Mouse (Mus musculus): ENCODE results near the gene Cib3. TPM values are rescaled to one million over a fixed set of nuclear protein-coding genes. Genes with fewer than 3 reads are reported as not detected.

Cib3 gene
- polyA plus RNA-seq, 1 experiment from 2014 or later, result not detected

DNA sequence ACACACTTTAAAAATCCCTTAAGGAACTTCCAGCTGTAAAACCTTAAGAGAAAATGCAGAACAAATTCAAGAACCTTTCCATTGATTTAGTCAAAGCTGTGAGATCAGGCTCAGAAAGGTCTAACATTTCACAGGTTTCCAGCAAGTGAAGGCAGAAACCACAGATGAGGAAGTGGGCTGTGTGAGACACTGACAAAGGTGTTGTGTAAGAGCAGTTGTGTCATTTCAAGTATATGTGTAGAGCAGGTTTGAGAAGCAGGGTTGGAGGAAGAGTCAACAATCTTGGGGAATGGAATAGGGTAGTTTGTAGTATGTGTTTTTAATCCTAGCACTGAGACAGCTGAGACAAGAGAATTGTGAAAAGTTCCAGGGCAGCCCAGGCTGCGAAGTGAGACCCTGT lies 3.2 kb upstream of the Cib3 start:
- Histone ChIP-seq H3K9ac (ENCODE audit: low read length) (no peak overlapping the region), H3K4me2 (ENCODE audit: low read depth, low read length) (no peak overlapping the region), H3K9me3 (replicated peaks; ENCODE audit: control insufficient read depth, low read length) (no peaks in the 10 kb centered on the region), H3K36me3 (ENCODE audit: control insufficient read depth, insufficient read depth, low read length) (no peaks in the 10 kb centered on the region), H3K4me3 (replicated peaks; ENCODE audit: low read length) (no peak overlapping the region), H3K27ac (ENCODE audit: low read length) (no peak overlapping the region), H3K27me3 (ENCODE audit: control insufficient read depth, insufficient read depth, low read length) (no peaks in the 10 kb centered on the region; the same call in 1 of the 2 replicates), H3K4me1 (ENCODE audit: control insufficient read depth, insufficient read depth, low read length) (peaks cover 8% of the 10 kb centered on the region)
- WGBS, result 33% methylated on average over 1 of the region's 1 CpGs
- ATAC-seq (ENCODE audit: insufficient read depth, low FRiP score), result no peak

DNA sequence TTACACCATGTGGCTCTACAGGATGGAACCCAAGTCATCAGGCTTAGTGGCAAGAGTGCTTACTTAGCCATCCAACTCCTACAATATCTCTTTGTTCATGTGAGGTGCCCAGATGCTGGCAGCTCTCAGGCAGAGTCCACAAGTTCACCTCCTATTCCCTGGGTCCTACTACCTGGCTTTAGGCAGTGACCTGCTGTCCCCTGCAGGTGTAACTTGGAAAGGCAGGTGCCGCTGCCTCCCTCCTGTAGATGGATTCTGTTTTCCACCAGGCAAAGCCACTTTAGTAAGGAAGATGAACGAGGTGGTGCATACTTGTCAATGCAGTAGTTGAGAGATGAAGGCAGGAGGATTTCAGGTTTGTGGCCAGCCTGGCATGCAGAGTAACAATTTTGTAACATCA lies 2.4 kb upstream of the Cib3 start:
- H3K27me3 ChIP-seq (ENCODE audit: control insufficient read depth, insufficient read depth, low read length), result no peaks in the 10 kb centered on the region; the same call in 1 of the 2 replicates
- no peaks in the 10 kb centered on the region for H3K9me3 ChIP-seq (replicated peaks; ENCODE audit: control insufficient read depth, low read length)
- H3K4me3 ChIP-seq (replicated peaks; ENCODE audit: low read length), result no peak overlapping the region
- no peak overlapping the region for H3K27ac ChIP-seq (ENCODE audit: low read length)
- no peaks in the 10 kb centered on the region for H3K36me3 ChIP-seq (ENCODE audit: control insufficient read depth, insufficient read depth, low read length)
- no peak for ATAC-seq (ENCODE audit: insufficient read depth, low FRiP score)
- peaks cover under 1% of the 10 kb centered on the region; the same call in 1 of the 2 replicates for H3K4me1 ChIP-seq (ENCODE audit: control insufficient read depth, insufficient read depth, low read length)
- no peak overlapping the region for H3K4me2 ChIP-seq (ENCODE audit: low read depth, low read length)
- WGBS, result 31% methylated on average over 2 of the region's 2 CpGs
- no peak overlapping the region for H3K9ac ChIP-seq (ENCODE audit: low read length)

DNA sequence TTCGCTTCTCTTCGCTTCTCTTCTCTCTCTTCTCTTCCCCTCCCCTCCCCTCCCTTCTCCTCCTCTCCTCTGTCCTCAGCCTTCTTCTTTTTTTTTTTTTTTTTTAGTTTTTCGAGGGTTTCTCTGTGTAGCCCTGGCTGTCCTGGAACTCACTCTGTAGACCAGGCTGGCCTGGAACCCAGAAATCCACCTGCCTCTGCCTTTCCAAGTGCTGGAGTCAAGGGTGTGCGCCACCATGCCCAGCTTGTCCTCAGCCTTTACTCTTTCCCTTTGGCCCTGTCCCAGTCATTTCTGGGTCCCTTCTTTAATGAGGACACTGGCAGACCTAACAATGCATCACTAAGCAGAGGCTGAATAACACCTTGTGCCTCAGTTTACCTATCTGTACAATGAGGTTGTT lies 899 bp upstream of the Cib3 start, which contains the start of gene Gm11034:
TSS of gene Gm11034 (minus strand) at position 101 of the 400 bp plus-strand sequence.
- no peak within 1 kb of the TSS for H3K4me3 ChIP-seq (replicated peaks; ENCODE audit: low read length)
- H3K9me3 ChIP-seq (replicated peaks; ENCODE audit: control insufficient read depth, low read length), result no peaks in the 10 kb centered on the region
- H3K9ac ChIP-seq (ENCODE audit: low read length), result no peak within 1 kb of the TSS
- WGBS, result 69% methylated on average over 4 of the region's 4 CpGs
- H3K27ac ChIP-seq (ENCODE audit: low read length), result no peak within 1 kb of the TSS
- no peaks in the 10 kb centered on the region for H3K4me1 ChIP-seq (ENCODE audit: control insufficient read depth, insufficient read depth, low read length)
- no peak within 1 kb of the TSS for H3K4me2 ChIP-seq (ENCODE audit: low read depth, low read length)
- no peaks in the 10 kb centered on the region for H3K36me3 ChIP-seq (ENCODE audit: control insufficient read depth, insufficient read depth, low read length)
- H3K27me3 ChIP-seq (ENCODE audit: control insufficient read depth, insufficient read depth, low read length), result no peaks in the 10 kb centered on the region; the same call in 1 of the 2 replicates
- ATAC-seq (ENCODE audit: insufficient read depth, low FRiP score), result no peak

DNA sequence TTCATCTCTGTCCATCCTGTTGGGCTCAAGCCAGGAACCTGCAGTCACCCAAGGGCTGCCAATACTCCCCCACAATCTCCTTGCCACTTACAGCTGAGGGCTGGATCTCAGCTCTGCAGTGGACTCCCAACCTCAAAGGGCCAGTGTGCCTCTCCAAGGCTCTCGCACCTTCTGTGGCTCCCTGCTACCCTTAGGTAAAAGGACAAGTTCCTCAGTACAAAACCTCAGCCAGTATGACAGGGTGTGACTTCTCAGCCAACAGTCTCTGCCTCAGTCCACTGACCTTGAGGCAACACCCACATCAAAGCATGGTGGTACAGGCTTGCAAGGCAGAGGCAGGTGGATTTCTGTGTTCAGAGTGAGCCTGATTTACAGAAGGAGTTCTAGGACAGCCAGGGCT lies 791 bp downstream of the Cib3 start:
- no peak overlapping the region for H3K27ac ChIP-seq (ENCODE audit: low read length)
- H3K27me3 ChIP-seq (ENCODE audit: control insufficient read depth, insufficient read depth, low read length), result no peaks in the 10 kb centered on the region; the same call in 1 of the 2 replicates
- H3K4me1 ChIP-seq (ENCODE audit: control insufficient read depth, insufficient read depth, low read length), result no peaks in the 10 kb centered on the region
- no peak overlapping the region for H3K9ac ChIP-seq (ENCODE audit: low read length)
- ATAC-seq (ENCODE audit: insufficient read depth, low FRiP score), result no peak
- no peaks in the 10 kb centered on the region for H3K36me3 ChIP-seq (ENCODE audit: control insufficient read depth, insufficient read depth, low read length)
- no peaks in the 10 kb centered on the region for H3K9me3 ChIP-seq (replicated peaks; ENCODE audit: control insufficient read depth, low read length)
- 90% methylated on average over 1 of the region's 1 CpGs for WGBS
- H3K4me3 ChIP-seq (replicated peaks; ENCODE audit: low read length), result no peak overlapping the region
- no peak overlapping the region for H3K4me2 ChIP-seq (ENCODE audit: low read depth, low read length)

DNA sequence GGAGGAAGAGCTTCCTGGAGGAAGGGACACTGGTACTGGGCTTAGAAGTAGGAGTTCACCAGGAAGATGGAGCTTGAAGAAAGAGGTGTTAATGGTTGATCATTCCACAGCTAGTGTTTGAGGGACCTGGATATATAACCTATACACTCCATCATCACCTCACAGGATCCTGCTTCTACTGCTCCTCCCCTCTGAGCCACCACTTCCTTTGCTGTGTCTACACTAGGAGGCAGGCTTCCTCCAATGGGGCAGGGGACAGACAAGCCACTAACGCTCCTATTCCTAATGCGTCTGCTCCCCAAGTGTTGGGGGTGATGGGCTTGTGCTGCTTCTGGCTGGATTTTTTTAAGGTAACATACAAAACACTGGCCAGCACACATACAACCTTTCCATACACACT lies 1.9 kb downstream of the Cib3 start:
- no peak overlapping the region for H3K27ac ChIP-seq (ENCODE audit: low read length)

DNA sequence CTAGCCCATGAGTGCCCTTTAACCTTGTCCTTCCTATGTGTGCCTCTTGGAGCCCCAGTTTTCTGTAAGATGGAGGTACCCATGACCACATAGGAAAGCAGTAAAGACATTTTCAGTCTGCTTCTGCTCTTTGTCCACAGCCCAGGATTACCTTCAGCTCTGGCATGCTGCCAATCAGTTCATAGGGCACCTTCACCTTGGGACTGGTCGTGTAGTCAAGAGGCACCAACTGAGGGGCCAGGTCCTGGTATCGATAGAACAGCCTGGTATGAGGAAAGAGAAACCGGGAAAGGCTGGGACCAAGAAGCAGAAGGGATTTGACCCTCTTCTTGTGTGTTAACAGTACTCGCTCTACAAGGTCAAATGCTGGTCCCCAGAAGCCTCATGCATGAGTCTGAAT lies 2.4 kb downstream of the Cib3 start:
- WGBS, result 57% methylated on average over 4 of the region's 4 CpGs
- no peaks in the 10 kb centered on the region for H3K36me3 ChIP-seq (ENCODE audit: control insufficient read depth, insufficient read depth, low read length)
- no peak overlapping the region for H3K27ac ChIP-seq (ENCODE audit: low read length)
- ATAC-seq (ENCODE audit: insufficient read depth, low FRiP score), result peak; percentile 54; the same call in 1 of the 2 replicates
- no peaks in the 10 kb centered on the region for H3K4me1 ChIP-seq (ENCODE audit: control insufficient read depth, insufficient read depth, low read length)
- H3K9ac ChIP-seq (ENCODE audit: low read length), result no peak overlapping the region
- H3K4me2 ChIP-seq (ENCODE audit: low read depth, low read length), result no peak overlapping the region
- H3K4me3 ChIP-seq (replicated peaks; ENCODE audit: low read length), result no peak overlapping the region
- no peaks in the 10 kb centered on the region for H3K9me3 ChIP-seq (replicated peaks; ENCODE audit: control insufficient read depth, low read length)
- H3K27me3 ChIP-seq (ENCODE audit: control insufficient read depth, insufficient read depth, low read length), result no peaks in the 10 kb centered on the region; the same call in 1 of the 2 replicates

More for the DNA sequence above, 1.9 kb downstream of the Cib3 start:
- H3K4me2 ChIP-seq (ENCODE audit: low read depth, low read length), result no peak overlapping the region
- WGBS, result 61% methylated on average over 2 of the region's 2 CpGs
- H3K4me1 ChIP-seq (ENCODE audit: control insufficient read depth, insufficient read depth, low read length), result no peaks in the 10 kb centered on the region
- no peaks in the 10 kb centered on the region for H3K36me3 ChIP-seq (ENCODE audit: control insufficient read depth, insufficient read depth, low read length)
- no peaks in the 10 kb centered on the region; the same call in 1 of the 2 replicates for H3K27me3 ChIP-seq (ENCODE audit: control insufficient read depth, insufficient read depth, low read length)
- H3K9me3 ChIP-seq (replicated peaks; ENCODE audit: control insufficient read depth, low read length), result no peaks in the 10 kb centered on the region
- H3K4me3 ChIP-seq (replicated peaks; ENCODE audit: low read length), result no peak overlapping the region
- H3K9ac ChIP-seq (ENCODE audit: low read length), result no peak overlapping the region
- ATAC-seq (ENCODE audit: insufficient read depth, low FRiP score), result no peak

DNA sequence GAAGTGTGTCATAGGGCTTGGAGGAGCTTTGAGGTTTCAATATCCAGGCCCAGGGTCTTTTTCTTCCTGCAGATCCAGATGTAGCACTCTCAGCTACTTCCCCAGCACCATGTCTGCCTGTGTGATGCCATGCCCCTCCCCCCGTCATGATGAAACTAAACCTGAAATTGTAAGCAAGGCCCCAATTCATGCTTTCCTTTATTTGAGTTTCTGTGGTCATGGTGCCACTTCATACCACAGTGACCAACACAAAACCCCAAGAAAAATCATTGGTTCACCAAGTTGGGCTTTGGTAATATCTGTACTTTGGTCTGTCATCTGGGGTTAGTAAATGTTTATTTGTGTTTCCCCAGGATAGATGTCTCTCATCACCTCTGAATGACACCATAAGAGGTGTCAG lies 4.1 kb downstream of the Cib3 start:
- H3K9me3 ChIP-seq (replicated peaks; ENCODE audit: control insufficient read depth, low read length), result peaks cover 6% of the 10 kb centered on the region
- H3K4me2 ChIP-seq (ENCODE audit: low read depth, low read length), result no peak overlapping the region
- no peaks in the 10 kb centered on the region for H3K4me1 ChIP-seq (ENCODE audit: control insufficient read depth, insufficient read depth, low read length)
- H3K4me3 ChIP-seq (replicated peaks; ENCODE audit: low read length), result no peak overlapping the region
- no peak overlapping the region for H3K27ac ChIP-seq (ENCODE audit: low read length)
- no peaks in the 10 kb centered on the region for H3K36me3 ChIP-seq (ENCODE audit: control insufficient read depth, insufficient read depth, low read length)
- no peak for ATAC-seq (ENCODE audit: insufficient read depth, low FRiP score)
- H3K27me3 ChIP-seq (ENCODE audit: control insufficient read depth, insufficient read depth, low read length), result no peaks in the 10 kb centered on the region
- no peak overlapping the region for H3K9ac ChIP-seq (ENCODE audit: low read length)
- 57% methylated on average over 1 of the region's 1 CpGs for WGBS

DNA sequence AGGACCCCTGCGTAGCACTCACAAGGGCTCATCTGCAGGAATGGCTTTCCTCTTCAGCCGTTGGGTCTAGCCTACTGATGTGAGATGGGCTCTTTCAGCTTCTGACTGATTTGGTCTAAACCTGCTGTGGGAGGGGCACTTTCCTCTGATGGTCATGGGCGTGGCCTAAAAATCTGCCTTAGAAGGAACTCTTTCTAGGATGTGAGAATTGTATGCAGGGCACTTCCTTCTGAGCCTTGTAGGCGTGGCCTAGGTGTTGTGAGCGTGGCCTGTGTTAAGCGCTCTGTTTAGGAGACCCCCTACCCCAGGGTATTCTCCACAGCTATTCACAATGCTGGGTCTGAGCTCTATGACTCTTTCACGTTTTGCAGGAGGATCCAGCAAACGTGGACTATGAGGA lies 14.6 kb downstream of the Cib3 start:
- no peak overlapping the region for H3K4me2 ChIP-seq (ENCODE audit: low read depth, low read length)
- H3K27me3 ChIP-seq (ENCODE audit: control insufficient read depth, insufficient read depth, low read length), result no peaks in the 10 kb centered on the region
- 0 out of 2 replicates have a peak, but pooled peaks cover 2% of the 10 kb centered on the region for H3K36me3 ChIP-seq (ENCODE audit: control insufficient read depth, insufficient read depth, low read length)
- H3K9ac ChIP-seq (ENCODE audit: low read length), result no peak overlapping the region
- ATAC-seq (ENCODE audit: insufficient read depth, low FRiP score), result no peak
- whole genome bisulfite sequencing, result 51% methylated on average over 8 of the region's 8 CpGs
- H3K27ac ChIP-seq (ENCODE audit: low read length), result no peak overlapping the region
- no peaks in the 10 kb centered on the region for H3K4me1 ChIP-seq (ENCODE audit: control insufficient read depth, insufficient read depth, low read length)
- no peak overlapping the region for H3K4me3 ChIP-seq (replicated peaks; ENCODE audit: low read length)
- peaks cover 5% of the 10 kb centered on the region for H3K9me3 ChIP-seq (replicated peaks; ENCODE audit: control insufficient read depth, low read length)

DNA sequence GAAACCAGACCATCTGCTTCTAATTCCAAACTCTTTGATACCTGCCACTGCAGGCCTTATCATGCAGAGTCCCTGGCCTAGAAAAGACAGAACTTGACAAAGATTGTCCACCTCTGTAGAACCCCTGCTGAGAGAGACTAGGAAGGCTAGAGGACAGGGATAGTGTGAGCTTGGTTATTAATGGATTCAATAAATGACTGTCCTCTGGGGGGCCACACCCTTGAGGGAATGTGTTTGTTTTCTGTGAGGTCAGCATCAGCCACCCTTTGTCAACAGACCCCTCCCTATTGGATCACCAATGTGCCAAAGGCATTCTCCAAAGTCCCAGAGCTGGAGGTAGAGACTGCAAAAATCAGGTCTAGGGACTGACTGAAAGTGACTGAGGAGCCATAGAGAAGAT lies 20.6 kb downstream of the Cib3 start:
- H3K4me1 ChIP-seq (ENCODE audit: control insufficient read depth, insufficient read depth, low read length), result no peaks in the 10 kb centered on the region
- ATAC-seq (ENCODE audit: insufficient read depth, low FRiP score), result no peak
- H3K36me3 ChIP-seq (ENCODE audit: control insufficient read depth, insufficient read depth, low read length), result no peaks in the 10 kb centered on the region
- H3K9ac ChIP-seq (ENCODE audit: low read length), result no peak overlapping the region
- H3K27ac ChIP-seq (ENCODE audit: low read length), result no peak overlapping the region
- no peaks in the 10 kb centered on the region for H3K27me3 ChIP-seq (ENCODE audit: control insufficient read depth, insufficient read depth, low read length)
- no peaks in the 10 kb centered on the region for H3K9me3 ChIP-seq (replicated peaks; ENCODE audit: control insufficient read depth, low read length)
- H3K4me2 ChIP-seq (ENCODE audit: low read depth, low read length), result no peak overlapping the region
- no peak overlapping the region for H3K4me3 ChIP-seq (replicated peaks; ENCODE audit: low read length)

DNA sequence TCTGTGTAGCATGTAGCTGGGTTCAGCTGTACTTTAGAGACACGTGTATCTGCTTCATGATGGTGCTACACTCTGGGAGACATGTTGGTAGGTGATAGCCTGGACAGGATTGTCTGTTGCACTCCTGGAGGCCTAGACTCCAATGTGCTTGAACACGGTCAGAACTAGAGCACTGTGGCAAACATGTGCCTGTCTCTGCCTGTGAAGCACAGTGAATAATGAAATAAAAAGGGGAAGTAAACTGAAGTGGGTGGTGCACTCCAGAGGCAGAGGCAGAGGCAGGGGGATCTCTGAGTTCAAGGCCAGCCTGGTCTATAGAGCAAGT lies 22.5 kb downstream of the Cib3 start:
- Histone ChIP-seq H3K9ac (ENCODE audit: low read length) (no peak overlapping the region), H3K27me3 (ENCODE audit: control insufficient read depth, insufficient read depth, low read length) (no peaks in the 10 kb centered on the region), H3K4me3 (replicated peaks; ENCODE audit: low read length) (no peak overlapping the region), H3K36me3 (ENCODE audit: control insufficient read depth, insufficient read depth, low read length) (no peaks in the 10 kb centered on the region), H3K4me1 (ENCODE audit: control insufficient read depth, insufficient read depth, low read length) (no peaks in the 10 kb centered on the region), H3K9me3 (replicated peaks; ENCODE audit: control insufficient read depth, low read length) (no peaks in the 10 kb centered on the region), H3K4me2 (ENCODE audit: low read depth, low read length) (no peak overlapping the region), H3K27ac (ENCODE audit: low read length) (peak overlapping the region; percentile 38)
- 62% methylated on average over 2 of the region's 2 CpGs for WGBS
- no peak for ATAC-seq (ENCODE audit: insufficient read depth, low FRiP score)

All from stomach, embryonic 16.5 days (tissue).